ENCODE assay signal across 9 mouse cellular contexts in genomic region chr4:59806879-59807195, GRCm38 (mm10). TPM values are rescaled to one million over a fixed set of nuclear protein-coding genes. Genes with fewer than 3 reads are reported as not detected.
A peak's percentile ranks its signal among the peaks of the same experiment; 100 is the strongest.
DNase-seq lines count a peak whose midpoint lies in the region; ATAC-seq and TF ChIP-seq lines count a peak whose summit lies in the region.
"Had no signal": no experiment of that assay in that cellular context is flagged by ENCODE, and none has a peak within 500 bp of the region (broad histone marks: within the 10 kb centered on the region; RNA-seq: fewer than 3 reads in every experiment).

No protein-coding gene starts in this region.

- H3K36me3 ChIP-seq in heart, embryonic 11.5 days (ENCODE audit: control insufficient read depth, insufficient read depth, low read length) = no peaks in the 10 kb centered on the region
- no peaks in the 10 kb centered on the region for H3K36me3 ChIP-seq in C2C12 (ENCODE audit: control insufficient read depth, insufficient read depth)
- no peaks in the 10 kb centered on the region for H3K36me3 ChIP-seq in embryonic facial prominence, embryonic 15.5 days
- H3K36me3 ChIP-seq in liver, embryonic 12.5 days = peaks cover 4% of the 10 kb centered on the region; the same call in 1 of the 2 replicates

- H3K27me3 ChIP-seq in heart, embryonic 11.5 days (ENCODE audit: control insufficient read depth, insufficient read depth, low read length) = no peaks in the 10 kb centered on the region
- no peaks in the 10 kb centered on the region for H3K27me3 ChIP-seq in C2C12 (ENCODE audit: control insufficient read depth, insufficient read depth, insufficient read length)
- H3K27me3 ChIP-seq in embryonic facial prominence, embryonic 15.5 days = no peaks in the 10 kb centered on the region
- H3K27me3 ChIP-seq in liver, embryonic 12.5 days (replicated peaks) = no peaks in the 10 kb centered on the region
- H3K27me3 ChIP-seq: Patski had no signal

- TF ChIP-seq CTCF in C2C12 (IDR thresholded peaks at IDR 0.05; ENCODE audit: control insufficient read depth, insufficient read depth, insufficient read length) = no peak

- H3K4me2 ChIP-seq in heart, embryonic 11.5 days = peak overlapping the region; percentile 81
- peak overlapping the region; percentile 95 for H3K4me2 ChIP-seq in embryonic facial prominence, embryonic 15.5 days (replicated peaks)
- H3K4me2 ChIP-seq in liver, embryonic 12.5 days = peak overlapping the region; percentile 100

- no peak for ATAC-seq in heart, embryonic 11.5 days (replicated peaks; ENCODE audit: insufficient number of reproducible peaks, low FRiP score, low TSS enrichment)
- ATAC-seq in embryonic facial prominence, embryonic 15.5 days (ENCODE audit: insufficient number of reproducible peaks, low FRiP score, low TSS enrichment, low read depth) = no peak
- ATAC-seq in liver, embryonic 12.5 days = no peak
- ATAC-seq in granulocyte monocyte progenitor cell, adult 5-6 weeks (replicated peaks; ENCODE audit: poor library complexity, severe bottlenecking) = no peak
- no peak for ATAC-seq in inflammation-experienced regulatory T-cells, adult 6 months

- intact Hi-C loops in left cerebral cortex, postnatal 36 days (cut with DNase I) = loop anchor here (5.0 kb wide), 2 partner anchors 45 to 65 kb away; no protein-coding TSS in a partner anchor

- DNase-seq in heart, adult 8-10 months (ENCODE audit: low spot score) = no peak
- DNase-seq in left cerebral cortex, postnatal 36 days (ENCODE audit: low spot score in 2 of 2) = no peak

- peak overlapping the region; percentile 19 for H3ac ChIP-seq in C2C12 (ENCODE audit: control insufficient read depth, insufficient read length, low read depth)

- peaks cover 12% of the 10 kb centered on the region for H3K79me2 ChIP-seq in C2C12 (ENCODE audit: control insufficient read depth, insufficient read depth)

- H3K4me1 ChIP-seq in heart, embryonic 11.5 days (ENCODE audit: control insufficient read depth, insufficient read depth, low read length) = peaks cover 5% of the 10 kb centered on the region; the same call in 1 of the 2 replicates
- peaks cover 11% of the 10 kb centered on the region for H3K4me1 ChIP-seq in embryonic facial prominence, embryonic 15.5 days
- peaks cover 67% of the 10 kb centered on the region for H3K4me1 ChIP-seq in liver, embryonic 12.5 days

- no peaks in the 10 kb centered on the region for H3K9me3 ChIP-seq in heart, embryonic 11.5 days (replicated peaks; ENCODE audit: control insufficient read depth, low read length)
- H3K9me3 ChIP-seq in embryonic facial prominence, embryonic 15.5 days (replicated peaks) = no peaks in the 10 kb centered on the region
- H3K9me3 ChIP-seq in liver, embryonic 12.5 days (replicated peaks) = no peaks in the 10 kb centered on the region

- no peak overlapping the region for H3K27ac ChIP-seq in heart, embryonic 11.5 days (ENCODE audit: low read depth, low read length)
- H3K27ac ChIP-seq in embryonic facial prominence, embryonic 15.5 days (replicated peaks) = 0 out of 2 replicates have a peak overlapping the region, but pooled peaks have one; percentile 91
- H3K27ac ChIP-seq in liver, embryonic 12.5 days = peak overlapping the region; percentile 23; the same call in 1 of the 2 replicates

- WGBS in heart, embryonic 11.5 days (ENCODE audit: insufficient replicate concordance) = 2% methylated on average over 9 of the region's 9 CpGs
- WGBS in embryonic facial prominence, embryonic 15.5 days = 5% methylated on average over 9 of the region's 9 CpGs
- WGBS in liver, embryonic 12.5 days (ENCODE audit: insufficient replicate concordance) = 10% methylated on average over 9 of the region's 9 CpGs

- peak overlapping the region; percentile 98 for H3K4me3 ChIP-seq in heart, embryonic 11.5 days (ENCODE audit: low read depth, low read length)
- peak overlapping the region; percentile 68 for H3K4me3 ChIP-seq in C2C12 (ENCODE audit: insufficient read depth, poor library complexity, severe bottlenecking)
- H3K4me3 ChIP-seq in embryonic facial prominence, embryonic 15.5 days (replicated peaks) = peak overlapping the region; percentile 82
- peak overlapping the region; percentile 92 for H3K4me3 ChIP-seq in liver, embryonic 12.5 days

- peaks cover 4% of the 10 kb centered on the region for H3K79me3 ChIP-seq in C2C12 (ENCODE audit: low read depth)

- peak overlapping the region; percentile 85 for H3K9ac ChIP-seq in heart, embryonic 11.5 days (ENCODE audit: low read depth, low read length)
- peak overlapping the region; percentile 70 for H3K9ac ChIP-seq in embryonic facial prominence, embryonic 15.5 days
- peak overlapping the region; percentile 89 for H3K9ac ChIP-seq in liver, embryonic 12.5 days

TF ChIP-seq in C2C12, 6 proteins besides CTCF, POLR2A, EP300 and RAD21:
- TF ChIP-seq MAX (IDR thresholded peaks at IDR 0.05) = no peak
- TF ChIP-seq CEBPB (IDR thresholded peaks at IDR 0.05; ENCODE audit: low read depth) = no peak
- no peak for TF ChIP-seq MYOD1 (IDR thresholded peaks at IDR 0.05; ENCODE audit: control insufficient read depth, insufficient read length, low read depth)
- TF ChIP-seq MYOG (IDR thresholded peaks at IDR 0.05; ENCODE audit: control insufficient read depth, extremely low read depth, insufficient read length) = no peak
- no peak for TF ChIP-seq FOSL1 (IDR thresholded peaks at IDR 0.05; ENCODE audit: insufficient read depth, low read length, poor library complexity, severe bottlenecking)
- TF ChIP-seq USF1 (IDR thresholded peaks at IDR 0.05; ENCODE audit: low read depth) = no peak

RNA-seq across cellular contexts. Expression of gene Snx30, which starts 1.2 kb away (rescaled TPM):
- 4.9 and 5.7 TPM in 2 replicates for polyA plus RNA-seq in heart, embryonic 11.5 days (2014; fragmentation: Nextera tagmentation; extraction: Ambion mirVana)
- 1 to 10 TPM; 4.1 to 6.8 (median 5.5) TPM for total RNA-seq in heart, adult 8-10 months (2022)
- polyA plus RNA-seq in C2C12 (2012; fragmentation: generic; extraction: Trizol) = 3.5 TPM
- 10.3 and 11.1 TPM in 2 replicates for polyA plus RNA-seq in embryonic facial prominence, embryonic 15.5 days (2015; fragmentation: Nextera tagmentation; extraction: Ambion mirVana)
- polyA plus RNA-seq in liver, embryonic 12.5 days (2016; fragmentation: Nextera tagmentation; extraction: Ambion mirVana) = 5.6 and 7.5 TPM in 2 replicates
- 18.8 and 23.8 TPM in 2 replicates for total RNA-seq in granulocyte monocyte progenitor cell, adult 5-6 weeks (2014; fragmentation: Nextera tagmentation)
- 21.7 and 25.8 TPM in 2 replicates for total RNA-seq in granulocyte monocyte progenitor cell, adult 5-6 weeks (2017)
- polyA plus RNA-seq in inflammation-experienced regulatory T-cells, adult 6 months (2017; shearing (Covaris generic)) = 1 to 10 TPM; 2.6 to 3.6 (median 2.8) TPM
- total RNA-seq in left cerebral cortex, postnatal 36 days (2021) = 10 to 100 TPM; 31.8 to 33.8 TPM

RNA-seq across cellular contexts. Expression of gene Inip, which starts 5.4 kb away (rescaled TPM):
- polyA plus RNA-seq in heart, embryonic 11.5 days (2014; fragmentation: Nextera tagmentation; extraction: Ambion mirVana) = 49.4 and 50.4 TPM in 2 replicates
- total RNA-seq in heart, adult 8-10 months (2022) = 10 to 100 TPM in 2 of 4 experiments, 1 to 10 TPM in 2; 9.4 to 12.3 (median 10.8) TPM
- 12.9 TPM for polyA plus RNA-seq in C2C12 (2012; fragmentation: generic; extraction: Trizol)
- 43.8 and 45.8 TPM in 2 replicates for polyA plus RNA-seq in embryonic facial prominence, embryonic 15.5 days (2015; fragmentation: Nextera tagmentation; extraction: Ambion mirVana)
- polyA plus RNA-seq in liver, embryonic 12.5 days (2016; fragmentation: Nextera tagmentation; extraction: Ambion mirVana) = 34.7 and 35.8 TPM in 2 replicates
- total RNA-seq in granulocyte monocyte progenitor cell, adult 5-6 weeks (2014; fragmentation: Nextera tagmentation) = 49.9 and 71.0 TPM in 2 replicates
- 55.9 and 60.1 TPM in 2 replicates for total RNA-seq in granulocyte monocyte progenitor cell, adult 5-6 weeks (2017)
- polyA plus RNA-seq in inflammation-experienced regulatory T-cells, adult 6 months (2017; shearing (Covaris generic)) = 10 to 100 TPM; 48.4 to 49.9 (median 49.5) TPM
- 10 to 100 TPM; 21.3 to 23.5 TPM for total RNA-seq in left cerebral cortex, postnatal 36 days (2021)
